Mouse (Mus musculus): ENCODE measurements around the gene Rnf11. TPM values are rescaled to one million over a fixed set of nuclear protein-coding genes. Genes with fewer than 3 reads are reported as not detected.

Gene Rnf11
- polyA plus RNA-seq, 1 experiment: 32.8 TPM

DNA sequence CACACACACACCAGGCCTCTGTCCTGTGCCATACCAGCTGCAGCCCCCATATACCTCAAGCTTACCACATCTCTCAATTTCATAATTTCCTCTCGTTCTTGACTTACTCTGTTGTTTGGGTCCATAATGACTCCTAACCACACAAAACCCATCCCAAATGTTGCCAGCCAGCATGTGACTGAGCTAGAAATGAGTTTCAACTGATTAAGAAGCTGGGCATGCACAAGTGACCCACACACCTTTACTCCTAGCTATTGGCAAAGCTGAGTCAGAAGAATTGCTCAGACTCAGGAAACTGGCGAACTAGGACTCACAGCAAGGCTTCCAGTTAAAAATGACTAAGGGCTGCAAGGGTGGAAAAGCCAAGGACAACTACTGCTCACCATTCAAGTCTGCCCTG lies 3.1 kb downstream of the Rnf11 start:
- peaks cover 6% of the 10 kb centered on the region; the same call in 1 of the 2 replicates for H3K4me1 ChIP-seq (ENCODE audit: control insufficient read depth, insufficient read depth, low read length)
- 28% methylated on average over 2 of the region's 2 CpGs for WGBS
- no peak overlapping the region for H3K27ac ChIP-seq (ENCODE audit: control insufficient read depth, insufficient read depth, low read depth, low read length, poor library complexity)
- TF ChIP-seq CTCF (IDR thresholded peaks at IDR 0.05; ENCODE audit: control insufficient read depth, insufficient read depth, low read length): no peak
- no peak for TF ChIP-seq POLR2A (IDR thresholded peaks at IDR 0.05; ENCODE audit: borderline replicate concordance, control insufficient read depth, low read depth, low read length)
- no peak overlapping the region for H3K4me3 ChIP-seq (replicated peaks; ENCODE audit: control insufficient read depth, low read depth, low read length)

DNA sequence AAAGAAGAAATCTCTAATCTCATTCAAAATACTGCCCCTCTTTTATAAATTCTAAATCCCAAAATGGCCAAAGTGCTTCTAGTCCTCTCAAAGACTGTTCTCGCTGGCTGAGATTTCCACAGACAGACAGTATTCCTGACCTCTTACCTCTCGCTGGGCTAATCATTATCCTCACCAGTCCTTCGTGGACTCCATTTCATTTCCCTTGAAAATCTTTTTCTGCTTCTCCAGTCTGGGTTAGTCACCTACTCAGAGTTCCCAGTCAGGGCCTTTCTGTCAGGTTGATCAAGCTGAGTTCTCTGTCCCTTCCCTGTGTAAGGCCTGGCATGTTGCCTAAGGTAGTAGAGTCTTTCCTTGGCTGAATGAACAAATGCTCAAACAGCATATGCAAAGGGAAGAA lies 7.1 kb downstream of the Rnf11 start:
- WGBS: 86% methylated on average over 3 of the region's 3 CpGs
- Histone ChIP-seq H3K27ac (ENCODE audit: control insufficient read depth, insufficient read depth, low read depth, low read length, poor library complexity) (no peak overlapping the region), H3K4me1 (ENCODE audit: control insufficient read depth, insufficient read depth, low read length) (peaks cover 5% of the 10 kb centered on the region; the same call in 1 of the 2 replicates), H3K4me3 (replicated peaks; ENCODE audit: control insufficient read depth, low read depth, low read length) (no peak overlapping the region)
- TF ChIP-seq POLR2A (IDR thresholded peaks at IDR 0.05; ENCODE audit: borderline replicate concordance, control insufficient read depth, low read depth, low read length) (no peak), CTCF (IDR thresholded peaks at IDR 0.05; ENCODE audit: control insufficient read depth, insufficient read depth, low read length) (no peak)

- H3K4me1 ChIP-seq (ENCODE audit: control insufficient read depth, insufficient read depth, low read length): peaks cover 5% of the 10 kb centered on the region; the same call in 1 of the 2 replicates
- H3K27ac ChIP-seq (ENCODE audit: control insufficient read depth, insufficient read depth, low read depth, low read length, poor library complexity): peak overlapping the region; percentile 96
- H3K4me3 ChIP-seq (replicated peaks; ENCODE audit: control insufficient read depth, low read depth, low read length): peak overlapping the region; percentile 96
- under 1% methylated on average over 37 of the region's 39 CpGs for WGBS
- no peak; the same call in 1 of the 2 replicates for TF ChIP-seq CTCF (IDR thresholded peaks at IDR 0.05; ENCODE audit: control insufficient read depth, insufficient read depth, low read length)
- peak; percentile 81; the same call in 1 of the 2 replicates for TF ChIP-seq POLR2A (IDR thresholded peaks at IDR 0.05; ENCODE audit: borderline replicate concordance, control insufficient read depth, low read depth, low read length)
Observed at GRCm38 (mm10) chr4:109476554-109477014, 7.9 kb downstream of the Rnf11 start.

GRCm38 (mm10) chr4:109475577-109476553 lies 8.7 kb downstream of the Rnf11 start:
- TF ChIP-seq POLR2A (IDR thresholded peaks at IDR 0.05; ENCODE audit: borderline replicate concordance, control insufficient read depth, low read depth, low read length) (peak; percentile 34; the same call in 1 of the 2 replicates), CTCF (IDR thresholded peaks at IDR 0.05; ENCODE audit: control insufficient read depth, insufficient read depth, low read length) (no peak)
- WGBS: 1% methylated on average over 59 of the region's 68 CpGs
- H3K27ac ChIP-seq (ENCODE audit: control insufficient read depth, insufficient read depth, low read depth, low read length, poor library complexity): peak overlapping the region; percentile 96
- peaks cover 3% of the 10 kb centered on the region; the same call in 1 of the 2 replicates for H3K4me1 ChIP-seq (ENCODE audit: control insufficient read depth, insufficient read depth, low read length)
- H3K4me3 ChIP-seq (replicated peaks; ENCODE audit: control insufficient read depth, low read depth, low read length): peak overlapping the region; percentile 96

GRCm38 (mm10) chr4:109475078-109475477 lies 9.4 kb downstream of the Rnf11 start:
- TF ChIP-seq POLR2A (IDR thresholded peaks at IDR 0.05; ENCODE audit: borderline replicate concordance, control insufficient read depth, low read depth, low read length): no peak
- TF ChIP-seq CTCF (IDR thresholded peaks at IDR 0.05; ENCODE audit: control insufficient read depth, insufficient read depth, low read length): no peak
- no peak overlapping the region for H3K4me3 ChIP-seq (replicated peaks; ENCODE audit: control insufficient read depth, low read depth, low read length)
- no peak overlapping the region for H3K27ac ChIP-seq (ENCODE audit: control insufficient read depth, insufficient read depth, low read depth, low read length, poor library complexity)
- peaks cover 3% of the 10 kb centered on the region; the same call in 1 of the 2 replicates for H3K4me1 ChIP-seq (ENCODE audit: control insufficient read depth, insufficient read depth, low read length)
- 62% methylated on average over 2 of the region's 2 CpGs for WGBS

GRCm38 (mm10) chr4:109472566-109472965 lies 12.0 kb downstream of the Rnf11 start:
- Histone ChIP-seq H3K27ac (ENCODE audit: control insufficient read depth, insufficient read depth, low read depth, low read length, poor library complexity) (no peak overlapping the region), H3K4me1 (ENCODE audit: control insufficient read depth, insufficient read depth, low read length) (peaks cover 3% of the 10 kb centered on the region; the same call in 1 of the 2 replicates), H3K4me3 (replicated peaks; ENCODE audit: control insufficient read depth, low read depth, low read length) (no peak overlapping the region)
- TF ChIP-seq POLR2A (IDR thresholded peaks at IDR 0.05; ENCODE audit: borderline replicate concordance, control insufficient read depth, low read depth, low read length) (no peak), CTCF (IDR thresholded peaks at IDR 0.05; ENCODE audit: control insufficient read depth, insufficient read depth, low read length) (no peak)
- 85% methylated on average over 3 of the region's 3 CpGs for WGBS

DNA sequence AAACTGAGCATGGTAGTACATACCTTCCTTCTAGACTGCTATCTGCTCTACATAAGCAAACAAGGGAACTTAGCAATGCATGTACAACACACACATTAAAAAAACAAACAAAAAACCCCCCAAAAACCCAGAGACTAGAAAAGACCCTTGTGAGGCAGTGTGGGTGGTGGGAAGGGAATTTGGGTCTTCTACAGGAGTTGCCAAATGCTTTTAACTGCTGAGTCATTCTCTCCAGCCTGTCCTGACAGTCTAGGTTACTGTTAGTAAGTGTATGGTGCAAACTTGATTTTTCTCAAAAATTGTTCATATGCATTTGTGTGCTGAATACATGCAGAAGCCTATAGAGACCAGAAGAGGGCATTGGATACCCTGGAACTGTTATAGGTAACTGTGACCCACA lies 12.9 kb downstream of the Rnf11 start:
- TF ChIP-seq POLR2A (IDR thresholded peaks at IDR 0.05; ENCODE audit: borderline replicate concordance, control insufficient read depth, low read depth, low read length): no peak
- TF ChIP-seq CTCF (IDR thresholded peaks at IDR 0.05; ENCODE audit: control insufficient read depth, insufficient read depth, low read length): no peak
- Histone ChIP-seq H3K27ac (ENCODE audit: control insufficient read depth, insufficient read depth, low read depth, low read length, poor library complexity) (no peak overlapping the region), H3K4me3 (replicated peaks; ENCODE audit: control insufficient read depth, low read depth, low read length) (no peak overlapping the region), H3K4me1 (ENCODE audit: control insufficient read depth, insufficient read depth, low read length) (peaks cover 1% of the 10 kb centered on the region; the same call in 1 of the 2 replicates)

DNA sequence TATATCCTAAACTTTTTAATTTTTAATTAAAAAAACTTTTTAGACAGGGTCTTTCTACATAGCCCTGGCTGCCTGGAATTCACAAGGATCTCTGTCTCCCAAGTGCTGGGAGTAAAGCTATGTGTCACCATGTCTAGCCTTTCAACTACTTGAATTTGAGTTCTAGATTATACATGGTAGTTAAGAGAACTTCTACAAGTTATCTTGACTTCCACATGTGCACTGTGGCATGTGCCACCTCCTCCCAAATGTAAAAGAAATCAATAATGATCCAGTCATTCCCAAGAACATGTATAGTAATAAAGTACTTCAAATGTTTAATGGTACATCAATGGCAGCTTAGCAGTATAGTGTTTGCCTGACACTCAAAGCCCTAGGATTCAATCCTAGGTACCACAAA lies 16.8 kb downstream of the Rnf11 start:
- TF ChIP-seq CTCF (IDR thresholded peaks at IDR 0.05; ENCODE audit: control insufficient read depth, insufficient read depth, low read length) (no peak), POLR2A (IDR thresholded peaks at IDR 0.05; ENCODE audit: borderline replicate concordance, control insufficient read depth, low read depth, low read length) (no peak)
- Histone ChIP-seq H3K4me3 (replicated peaks; ENCODE audit: control insufficient read depth, low read depth, low read length) (no peak overlapping the region), H3K4me1 (ENCODE audit: control insufficient read depth, insufficient read depth, low read length) (peaks cover under 1% of the 10 kb centered on the region; the same call in 1 of the 2 replicates), H3K27ac (ENCODE audit: control insufficient read depth, insufficient read depth, low read depth, low read length, poor library complexity) (no peak overlapping the region)
